Mouse (Mus musculus) bone marrow macrophage, adult 2 months (primary cell): Measurements from ENCODE around the gene Caln1. TPM values are rescaled to one million over a fixed set of nuclear protein-coding genes. Genes with fewer than 3 reads are reported as not detected.

Experiments used
- H3K27ac ChIP-seq: 2 replicates; pipeline ENCODE4 v1.5.1; 2012; ENCODE audit warnings: low read depth, low read length; ENCODE audit not compliant: insufficient read depth
- H3K4me1 ChIP-seq: 2 replicates; pipeline ENCODE4 v1.6.1; 2012; ENCODE audit warnings: low read length; ENCODE audit not compliant: control insufficient read depth, insufficient read depth
- H3K4me3 ChIP-seq: 2 replicates; pipeline ENCODE4 v1.5.1; 2012; ENCODE audit warnings: mild to moderate bottlenecking, low read length, moderate library complexity; ENCODE audit not compliant: insufficient read depth
- CTCF ChIP-seq: IDR thresholded peaks from 2 replicates; pipeline ENCODE4 v1.5.1; 2012; ENCODE audit warnings: low read depth, mild to moderate bottlenecking, low read length, moderate library complexity
- POLR2A ChIP-seq: IDR thresholded peaks from 2 replicates; pipeline ENCODE4 v1.6.1; 2012; ENCODE audit warnings: mild to moderate bottlenecking, low read depth, low read length, borderline replicate concordance
- polyA plus RNA-seq: library from polyadenylated mRNA; stranded (reverse); fragments of >200 nt; gene quantifications from 2 replicates; pipeline ENCODE4 v1.2.4, GENCODE M21; 2012; ENCODE audit not compliant: missing spikeins, insufficient read depth, insufficient read length

Gene Caln1
- polyA plus RNA-seq, 1 experiment, result not detected

DNA sequence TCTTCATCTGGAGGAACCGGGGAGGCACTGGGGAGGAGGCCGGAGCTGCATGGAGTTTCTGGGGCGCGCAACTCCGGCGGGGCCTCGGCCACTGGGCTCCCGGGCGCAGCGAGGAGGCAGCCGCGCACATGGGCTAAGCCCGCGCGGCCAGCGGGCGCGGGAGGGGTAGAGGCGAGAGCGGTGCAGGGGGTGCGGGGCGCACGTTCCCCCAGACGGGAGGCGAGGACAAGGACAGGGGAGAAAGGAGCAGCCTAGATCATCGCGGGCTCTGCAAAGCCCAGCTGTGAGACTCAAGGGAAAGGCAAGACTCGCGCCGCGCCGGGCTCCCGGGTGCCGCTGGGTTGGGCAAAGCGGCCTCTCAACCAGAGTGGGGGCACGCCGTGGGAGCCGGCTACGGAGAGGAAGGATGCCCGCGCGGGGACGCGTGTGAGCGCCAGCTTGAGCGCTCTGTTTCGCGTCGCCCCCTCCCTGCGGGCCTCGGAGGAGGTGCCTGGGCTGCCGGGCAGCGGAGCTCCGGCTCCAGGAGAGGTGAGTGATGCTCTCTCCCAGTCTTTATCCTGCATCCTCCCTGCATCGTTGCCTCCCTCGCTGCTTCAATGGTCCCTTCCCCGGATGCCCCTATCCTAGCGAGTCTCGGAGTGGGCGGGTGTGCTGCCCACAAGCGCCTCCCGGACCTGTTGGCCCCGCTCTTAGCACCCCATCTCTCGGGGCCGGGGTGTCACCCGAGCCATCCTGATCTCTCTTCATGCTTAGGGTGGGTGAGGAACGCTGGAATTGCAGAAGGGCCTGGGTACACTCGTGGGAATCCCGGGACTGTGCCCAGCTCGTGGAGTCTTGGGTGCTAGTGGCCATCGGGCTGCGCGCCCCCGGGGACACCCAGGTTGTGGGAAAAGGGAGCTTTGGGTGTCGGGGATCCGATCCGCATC lies 79.9 kb downstream of the Caln1 start:
- H3K4me3 ChIP-seq, result no peak overlapping the region
- no peaks in the 10 kb centered on the region for H3K4me1 ChIP-seq
- TF ChIP-seq POLR2A (no peak), CTCF (no peak)
- no peak overlapping the region for H3K27ac ChIP-seq

DNA sequence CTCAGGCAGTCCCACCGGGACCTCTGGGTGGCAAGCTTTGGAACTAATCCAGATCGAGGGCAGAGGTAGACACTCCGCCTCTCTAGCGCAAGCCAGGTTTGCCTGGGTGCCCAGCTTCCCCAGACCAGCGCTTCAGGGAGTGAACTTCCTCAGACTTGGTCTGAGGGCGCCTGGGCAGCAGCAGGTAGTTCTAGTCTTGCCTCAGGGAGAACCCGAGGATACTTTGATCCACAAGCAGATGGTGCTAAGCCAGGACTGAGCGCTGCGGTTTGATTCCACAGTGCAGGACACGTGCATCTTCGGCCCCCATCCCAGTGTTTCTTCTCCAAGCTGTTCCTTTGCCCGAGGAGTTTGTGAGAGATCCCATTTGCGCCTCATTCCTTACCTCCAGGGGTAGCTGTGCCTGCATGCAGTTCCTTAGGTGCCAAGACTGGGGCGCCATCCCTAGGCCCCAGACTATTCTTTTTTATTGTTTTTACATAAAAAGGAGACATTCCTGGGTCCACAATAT lies 80.8 kb downstream of the Caln1 start:
- TF ChIP-seq POLR2A, result no peak
- TF ChIP-seq CTCF, result no peak
- H3K4me3 ChIP-seq, result no peak overlapping the region
- H3K4me1 ChIP-seq, result no peaks in the 10 kb centered on the region
- H3K27ac ChIP-seq, result no peak overlapping the region

DNA sequence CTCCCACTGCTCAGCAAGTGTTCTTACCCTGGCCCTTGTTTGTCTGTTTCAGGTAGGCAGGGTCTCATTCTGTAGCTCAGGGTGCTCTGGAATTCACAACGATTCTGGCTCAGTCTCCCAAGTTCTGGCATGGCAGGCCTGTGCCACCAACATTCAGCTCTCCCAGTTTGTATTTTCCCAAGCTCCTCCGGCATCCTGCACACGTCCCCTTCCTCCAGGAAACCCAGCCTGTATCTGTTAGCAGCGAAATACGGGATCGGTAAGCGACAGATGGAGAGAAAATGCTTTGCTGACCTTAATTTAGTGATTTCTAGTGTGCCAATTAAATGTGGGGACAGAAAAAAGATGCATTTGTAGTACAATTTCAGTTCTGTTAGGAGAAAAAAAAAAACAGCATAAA lies 88.8 kb downstream of the Caln1 start:
- Histone ChIP-seq H3K4me1 (no peaks in the 10 kb centered on the region), H3K4me3 (no peak overlapping the region), H3K27ac (no peak overlapping the region)
- TF ChIP-seq POLR2A (no peak), CTCF (no peak)

DNA sequence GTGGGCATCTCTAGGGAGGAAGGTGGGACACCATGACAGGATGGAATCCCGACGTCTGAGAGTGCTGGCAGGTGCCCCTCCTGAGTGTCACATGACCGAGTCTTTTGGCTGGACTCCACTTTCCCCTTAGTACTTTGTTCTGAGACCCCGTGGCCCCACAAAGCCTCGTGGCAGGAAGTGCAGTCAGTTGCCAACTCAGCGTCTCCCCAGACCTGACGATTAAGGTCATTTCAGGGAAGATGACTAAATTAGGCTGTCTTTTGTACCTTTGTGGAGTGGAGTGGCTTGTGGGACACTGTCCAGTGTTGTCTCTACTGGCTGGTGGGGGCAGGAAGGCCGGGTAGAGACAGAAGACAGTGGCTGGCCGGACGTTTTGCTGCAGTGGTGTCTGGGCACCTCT lies 103.0 kb downstream of the Caln1 start:
- TF ChIP-seq CTCF, result no peak
- no peak for TF ChIP-seq POLR2A
- Histone ChIP-seq H3K4me3 (no peak overlapping the region), H3K27ac (no peak overlapping the region), H3K4me1 (no peaks in the 10 kb centered on the region)

DNA sequence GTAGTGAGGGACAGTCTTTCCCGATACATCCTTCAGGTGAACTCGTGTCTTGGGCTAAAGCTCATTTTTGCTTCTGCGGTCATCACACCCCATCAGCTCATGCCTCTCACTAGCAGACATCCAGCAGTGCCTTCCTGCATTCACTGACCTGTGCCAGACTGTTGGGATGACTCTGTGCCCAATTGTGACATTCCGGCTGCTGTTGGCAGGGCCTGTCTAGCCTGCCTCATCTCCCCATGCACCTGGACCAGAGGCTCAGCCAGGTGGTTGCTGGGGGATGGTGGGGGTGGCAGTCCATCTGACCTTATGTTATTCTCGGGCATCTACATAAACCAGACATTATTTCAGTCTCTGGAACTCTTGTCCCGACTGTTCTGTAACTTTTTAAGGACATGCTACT lies 105.6 kb downstream of the Caln1 start:
- H3K4me1 ChIP-seq, result no peaks in the 10 kb centered on the region
- TF ChIP-seq CTCF (no peak), POLR2A (no peak)
- H3K4me3 ChIP-seq, result no peak overlapping the region
- H3K27ac ChIP-seq, result no peak overlapping the region

DNA sequence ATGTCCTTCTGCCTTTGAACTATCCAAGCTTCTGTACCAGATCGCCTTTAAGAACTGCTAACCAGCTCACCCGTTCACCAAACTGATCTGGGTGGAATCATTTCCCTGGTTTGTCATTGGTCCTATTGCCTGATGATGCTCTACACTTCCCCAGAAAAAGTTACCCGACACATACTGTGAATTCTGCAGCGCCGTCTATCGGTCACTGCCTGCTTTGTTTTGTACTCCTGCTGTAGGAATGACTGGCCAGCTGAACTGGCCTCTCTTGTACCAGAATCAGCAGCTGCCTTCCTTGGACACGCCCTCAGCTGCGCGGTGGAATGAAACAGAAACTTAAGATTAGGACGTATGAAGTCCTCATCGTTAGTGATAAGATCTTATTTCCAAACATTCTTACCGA lies 107.5 kb downstream of the Caln1 start:
- Histone ChIP-seq H3K4me3 (no peak overlapping the region), H3K27ac (no peak overlapping the region), H3K4me1 (no peaks in the 10 kb centered on the region)
- TF ChIP-seq POLR2A (no peak), CTCF (no peak)

DNA sequence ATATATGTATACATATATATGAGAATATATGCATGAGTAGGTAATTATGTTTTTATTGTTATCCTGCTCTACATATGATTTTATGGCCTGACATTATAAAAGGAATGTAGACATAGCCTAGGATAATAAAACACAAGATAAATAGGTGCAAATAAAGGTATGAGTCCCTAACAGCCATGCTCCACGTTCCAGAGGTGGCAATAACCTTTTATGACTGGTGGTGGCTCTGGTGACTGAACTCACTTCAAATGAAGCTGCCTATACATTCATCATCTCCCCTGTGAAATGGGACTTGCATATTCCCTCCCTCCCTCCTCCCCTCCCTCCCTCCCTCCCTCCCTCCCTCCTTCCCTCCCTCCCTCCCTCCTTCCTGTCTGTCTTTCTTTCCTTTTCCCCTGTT lies 111.0 kb downstream of the Caln1 start:
- no peak overlapping the region for H3K27ac ChIP-seq
- TF ChIP-seq POLR2A, result no peak
- TF ChIP-seq CTCF, result no peak
- H3K4me1 ChIP-seq, result no peaks in the 10 kb centered on the region
- no peak overlapping the region for H3K4me3 ChIP-seq

DNA sequence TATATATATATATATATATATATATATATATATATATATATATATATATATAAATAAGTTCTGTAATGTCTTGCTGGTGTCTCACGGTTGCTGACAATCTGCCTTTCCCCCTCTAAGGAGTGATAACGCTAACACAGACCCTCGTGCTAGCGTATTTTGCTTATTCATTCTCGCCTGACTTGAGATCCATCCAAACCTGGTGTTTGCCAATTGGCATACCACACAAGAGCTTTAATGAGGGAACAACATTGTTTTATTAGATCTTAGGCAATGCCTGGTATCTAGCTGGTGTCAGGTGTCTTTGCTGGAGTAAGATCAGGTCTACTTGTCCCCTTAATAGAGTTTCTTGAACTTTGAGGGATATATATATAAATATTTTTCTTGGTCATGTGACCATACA lies 122.2 kb downstream of the Caln1 start:
- H3K27ac ChIP-seq, result no peak overlapping the region
- H3K4me1 ChIP-seq, result no peaks in the 10 kb centered on the region
- TF ChIP-seq POLR2A (no peak), CTCF (no peak)
- H3K4me3 ChIP-seq, result no peak overlapping the region

DNA sequence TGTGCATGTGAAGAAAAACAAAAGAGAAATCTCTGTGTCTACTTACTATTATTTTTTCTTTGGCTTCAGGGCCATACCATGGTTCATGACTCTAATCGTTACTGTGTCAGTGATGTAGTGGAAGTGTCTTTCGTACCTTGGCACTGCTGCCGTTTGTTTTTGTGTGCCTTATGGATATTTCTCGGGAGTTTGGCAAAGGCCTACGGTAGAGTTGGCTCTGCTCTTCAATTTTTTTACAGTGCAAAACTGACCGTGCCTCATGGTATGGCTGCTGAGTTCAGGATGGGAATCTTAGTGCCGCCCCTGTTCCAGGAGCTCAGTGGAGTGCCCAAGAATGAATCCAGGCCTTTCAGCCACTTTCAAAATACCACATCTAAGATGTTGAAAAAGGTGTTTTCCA lies 123.0 kb downstream of the Caln1 start:
- Histone ChIP-seq H3K27ac (no peak overlapping the region), H3K4me1 (no peaks in the 10 kb centered on the region), H3K4me3 (no peak overlapping the region)
- TF ChIP-seq POLR2A (no peak), CTCF (no peak)

DNA sequence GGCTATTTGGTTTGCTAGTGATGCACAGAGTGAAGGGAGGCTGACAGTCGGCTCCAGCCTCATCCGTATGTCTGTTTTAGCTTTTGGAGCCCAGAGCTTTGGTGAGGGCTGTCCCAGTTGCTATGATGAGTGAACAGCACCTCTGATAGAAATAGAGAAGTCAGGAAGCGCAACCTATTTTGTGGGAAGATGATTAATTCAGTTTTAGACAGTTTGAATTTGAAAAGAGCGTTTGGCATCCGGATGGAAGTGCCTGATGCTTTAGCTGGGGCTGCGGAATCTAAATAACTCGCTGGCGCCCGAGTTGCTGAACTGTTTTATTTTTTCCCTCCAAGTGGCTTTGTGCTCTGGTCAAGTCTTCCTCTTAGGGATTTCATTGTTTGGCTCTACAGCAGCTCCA lies 133.3 kb downstream of the Caln1 start:
- no peak overlapping the region for H3K4me3 ChIP-seq
- no peaks in the 10 kb centered on the region for H3K4me1 ChIP-seq
- no peak overlapping the region for H3K27ac ChIP-seq
- TF ChIP-seq POLR2A (no peak), CTCF (no peak)
